Mouse (Mus musculus): ENCODE data around the gene Sp140. TPM values are rescaled to one million over a fixed set of nuclear protein-coding genes. Genes with fewer than 3 reads are reported as not detected.
"Not testable (repeated sequence)": the region's sequence is repeated elsewhere in the genome, so short reads cannot be mapped to it uniquely, and the experiment has no call there.

The Sp140 gene
- polyA plus RNA-seq, 1 experiment from 2014 or later = 0.40 TPM

GRCm38 (mm10) chr1:85617161-85617560, 17.0 kb downstream of the Sp140 start:
- H3K27me3 ChIP-seq (ENCODE audit: control insufficient read depth, insufficient read depth, low read depth, low read length) = not testable (repeated sequence)
- WGBS = 63% methylated on average over 4 of the region's 5 CpGs

GRCm38 (mm10) chr1:85618689-85619088, 18.5 kb downstream of the Sp140 start:
- not testable (repeated sequence) for H3K36me3 ChIP-seq (ENCODE audit: control insufficient read depth, insufficient read depth, low read length); H3K9me3 ChIP-seq (replicated peaks; ENCODE audit: control insufficient read depth, low read length, poor library complexity, severe bottlenecking); H3K9ac ChIP-seq (ENCODE audit: low read depth, low read length); H3K4me1 ChIP-seq (ENCODE audit: control insufficient read depth, insufficient read depth, low read length); H3K4me2 ChIP-seq (ENCODE audit: low read length); H3K27ac ChIP-seq (ENCODE audit: low read length); H3K27me3 ChIP-seq (ENCODE audit: control insufficient read depth, insufficient read depth, low read depth, low read length); ATAC-seq; H3K4me3 ChIP-seq (ENCODE audit: low read depth, low read length)
- 36% methylated on average over 1 of the region's 1 CpGs for WGBS

More at GRCm38 (mm10) chr1:85617161-85617560, 17.0 kb downstream of the Sp140 start:
- H3K4me2 ChIP-seq (ENCODE audit: low read length); H3K36me3 ChIP-seq (ENCODE audit: control insufficient read depth, insufficient read depth, low read length); H3K27ac ChIP-seq (ENCODE audit: low read length); H3K4me3 ChIP-seq (ENCODE audit: low read depth, low read length); H3K4me1 ChIP-seq (ENCODE audit: control insufficient read depth, insufficient read depth, low read length); H3K9ac ChIP-seq (ENCODE audit: low read depth, low read length); ATAC-seq; H3K9me3 ChIP-seq (replicated peaks; ENCODE audit: control insufficient read depth, low read length, poor library complexity, severe bottlenecking): not testable (repeated sequence)

- H3K4me3 ChIP-seq (ENCODE audit: low read depth, low read length); H3K36me3 ChIP-seq (ENCODE audit: control insufficient read depth, insufficient read depth, low read length); H3K9ac ChIP-seq (ENCODE audit: low read depth, low read length); H3K9me3 ChIP-seq (replicated peaks; ENCODE audit: control insufficient read depth, low read length, poor library complexity, severe bottlenecking); H3K4me2 ChIP-seq (ENCODE audit: low read length); H3K27me3 ChIP-seq (ENCODE audit: control insufficient read depth, insufficient read depth, low read depth, low read length); H3K27ac ChIP-seq (ENCODE audit: low read length); ATAC-seq; H3K4me1 ChIP-seq (ENCODE audit: control insufficient read depth, insufficient read depth, low read length): not testable (repeated sequence)
- WGBS = 59% methylated on average over 3 of the region's 3 CpGs
Measured at GRCm38 (mm10) chr1:85636936-85637335, 36.8 kb downstream of the Sp140 start.

GRCm38 (mm10) chr1:85638144-85638543, 38.0 kb downstream of the Sp140 start:
- H3K4me3 ChIP-seq (ENCODE audit: low read depth, low read length); H3K27me3 ChIP-seq (ENCODE audit: control insufficient read depth, insufficient read depth, low read depth, low read length); H3K4me1 ChIP-seq (ENCODE audit: control insufficient read depth, insufficient read depth, low read length); H3K9ac ChIP-seq (ENCODE audit: low read depth, low read length); H3K36me3 ChIP-seq (ENCODE audit: control insufficient read depth, insufficient read depth, low read length); H3K4me2 ChIP-seq (ENCODE audit: low read length); H3K27ac ChIP-seq (ENCODE audit: low read length); ATAC-seq; H3K9me3 ChIP-seq (replicated peaks; ENCODE audit: control insufficient read depth, low read length, poor library complexity, severe bottlenecking): not testable (repeated sequence)
- WGBS = 86% methylated on average over 4 of the region's 4 CpGs

- H3K9ac ChIP-seq (ENCODE audit: low read depth, low read length); H3K9me3 ChIP-seq (replicated peaks; ENCODE audit: control insufficient read depth, low read length, poor library complexity, severe bottlenecking); H3K27ac ChIP-seq (ENCODE audit: low read length); H3K4me2 ChIP-seq (ENCODE audit: low read length); H3K4me1 ChIP-seq (ENCODE audit: control insufficient read depth, insufficient read depth, low read length); H3K4me3 ChIP-seq (ENCODE audit: low read depth, low read length); ATAC-seq; H3K27me3 ChIP-seq (ENCODE audit: control insufficient read depth, insufficient read depth, low read depth, low read length); H3K36me3 ChIP-seq (ENCODE audit: control insufficient read depth, insufficient read depth, low read length): not testable (repeated sequence)
- 84% methylated on average over 6 of the region's 6 CpGs for WGBS
Measured at GRCm38 (mm10) chr1:85649881-85650280, 49.7 kb downstream of the Sp140 start, which contains the start of gene Sp100. Gene Sp100, plus strand, starts transcription at chr1:85649988.

- H3K4me2 ChIP-seq (ENCODE audit: low read length); H3K27ac ChIP-seq (ENCODE audit: low read length); H3K27me3 ChIP-seq (ENCODE audit: control insufficient read depth, insufficient read depth, low read depth, low read length); ATAC-seq; H3K4me1 ChIP-seq (ENCODE audit: control insufficient read depth, insufficient read depth, low read length); H3K36me3 ChIP-seq (ENCODE audit: control insufficient read depth, insufficient read depth, low read length); H3K9me3 ChIP-seq (replicated peaks; ENCODE audit: control insufficient read depth, low read length, poor library complexity, severe bottlenecking); H3K9ac ChIP-seq (ENCODE audit: low read depth, low read length); H3K4me3 ChIP-seq (ENCODE audit: low read depth, low read length): not testable (repeated sequence)
- WGBS = 81% methylated on average over 3 of the region's 5 CpGs
Measured at GRCm38 (mm10) chr1:85650524-85650923, 50.3 kb downstream of the Sp140 start.

GRCm38 (mm10) chr1:85651770-85652275, 51.6 kb downstream of the Sp140 start:
- 79% methylated on average over 13 of the region's 13 CpGs for WGBS

GRCm38 (mm10) chr1:85657211-85657610, 57.0 kb downstream of the Sp140 start:
- not testable (repeated sequence) for H3K9me3 ChIP-seq (replicated peaks; ENCODE audit: control insufficient read depth, low read length, poor library complexity, severe bottlenecking); H3K4me3 ChIP-seq (ENCODE audit: low read depth, low read length); H3K9ac ChIP-seq (ENCODE audit: low read depth, low read length); H3K27ac ChIP-seq (ENCODE audit: low read length); ATAC-seq; H3K4me2 ChIP-seq (ENCODE audit: low read length); H3K4me1 ChIP-seq (ENCODE audit: control insufficient read depth, insufficient read depth, low read length); H3K27me3 ChIP-seq (ENCODE audit: control insufficient read depth, insufficient read depth, low read depth, low read length); H3K36me3 ChIP-seq (ENCODE audit: control insufficient read depth, insufficient read depth, low read length)
- WGBS = 93% methylated on average over 2 of the region's 2 CpGs

More at GRCm38 (mm10) chr1:85651770-85652275, 51.6 kb downstream of the Sp140 start:
- H3K9ac ChIP-seq (ENCODE audit: low read depth, low read length); H3K27ac ChIP-seq (ENCODE audit: low read length); H3K27me3 ChIP-seq (ENCODE audit: control insufficient read depth, insufficient read depth, low read depth, low read length); H3K36me3 ChIP-seq (ENCODE audit: control insufficient read depth, insufficient read depth, low read length); H3K4me2 ChIP-seq (ENCODE audit: low read length); H3K9me3 ChIP-seq (replicated peaks; ENCODE audit: control insufficient read depth, low read length, poor library complexity, severe bottlenecking); H3K4me3 ChIP-seq (ENCODE audit: low read depth, low read length); ATAC-seq; H3K4me1 ChIP-seq (ENCODE audit: control insufficient read depth, insufficient read depth, low read length): not testable (repeated sequence)

GRCm38 (mm10) chr1:85664266-85664665, 64.1 kb downstream of the Sp140 start:
- Histone ChIP-seq H3K4me2 (ENCODE audit: low read length) (no peak overlapping the region), H3K36me3 (ENCODE audit: control insufficient read depth, insufficient read depth, low read length) (no peaks in the 10 kb centered on the region), H3K9me3 (replicated peaks; ENCODE audit: control insufficient read depth, low read length, poor library complexity, severe bottlenecking) (no peaks in the 10 kb centered on the region), H3K4me3 (ENCODE audit: low read depth, low read length) (no peak overlapping the region), H3K27ac (ENCODE audit: low read length) (no peak overlapping the region), H3K4me1 (ENCODE audit: control insufficient read depth, insufficient read depth, low read length) (no peaks in the 10 kb centered on the region), H3K9ac (ENCODE audit: low read depth, low read length) (no peak overlapping the region), H3K27me3 (ENCODE audit: control insufficient read depth, insufficient read depth, low read depth, low read length) (no peaks in the 10 kb centered on the region)
- no peak for ATAC-seq
